Mouse (Mus musculus) thymus, adult 2 months (tissue): ENCODE measurements at regions not wholly inside any gene's neighbourhood (a gene's known extent, or its start where the extent isn't known, plus 50 kb on each side); places are given as distances from the start of the nearest gene placed in this dataset.

Source experiments
- CTCF ChIP-seq: fragments of 200-500 bp; IDR thresholded peaks from 2 replicates; pipeline ENCODE4 v1.5.1; 2012; ENCODE audit warnings: mild to moderate bottlenecking, control low read depth, low read length, moderate library complexity, borderline replicate concordance; ENCODE audit not compliant: control insufficient read depth, poor library complexity, insufficient read depth; ENCODE audit errors: extremely low read depth
- POLR2A ChIP-seq: fragments of 200-500 bp; IDR thresholded peaks from 2 replicates; pipeline ENCODE4 v1.6.1; 2012; ENCODE audit warnings: mild to moderate bottlenecking, low read length, control low read depth, moderate library complexity; ENCODE audit not compliant: control insufficient read depth, poor library complexity, insufficient read depth; ENCODE audit errors: extremely low read depth

- TF ChIP-seq POLR2A (no peak), CTCF (no peak)
Observed at GRCm38 (mm10) chr8:93599776-93600175, 64.1 kb upstream of the Ces5a start.
